Mouse (Mus musculus): ENCODE results near the gene Cd82.

Gene Cd82

GRCm38 (mm10) chr2:93413367-93414014, 49.4 kb downstream of the Cd82 start:
- DNase-seq: peak; percentile 68 to 88

GRCm38 (mm10) chr2:93412101-93412500, 50.8 kb downstream of the Cd82 start:
- DNase-seq: peak in 1 of 2 experiments; percentile 22

DNA sequence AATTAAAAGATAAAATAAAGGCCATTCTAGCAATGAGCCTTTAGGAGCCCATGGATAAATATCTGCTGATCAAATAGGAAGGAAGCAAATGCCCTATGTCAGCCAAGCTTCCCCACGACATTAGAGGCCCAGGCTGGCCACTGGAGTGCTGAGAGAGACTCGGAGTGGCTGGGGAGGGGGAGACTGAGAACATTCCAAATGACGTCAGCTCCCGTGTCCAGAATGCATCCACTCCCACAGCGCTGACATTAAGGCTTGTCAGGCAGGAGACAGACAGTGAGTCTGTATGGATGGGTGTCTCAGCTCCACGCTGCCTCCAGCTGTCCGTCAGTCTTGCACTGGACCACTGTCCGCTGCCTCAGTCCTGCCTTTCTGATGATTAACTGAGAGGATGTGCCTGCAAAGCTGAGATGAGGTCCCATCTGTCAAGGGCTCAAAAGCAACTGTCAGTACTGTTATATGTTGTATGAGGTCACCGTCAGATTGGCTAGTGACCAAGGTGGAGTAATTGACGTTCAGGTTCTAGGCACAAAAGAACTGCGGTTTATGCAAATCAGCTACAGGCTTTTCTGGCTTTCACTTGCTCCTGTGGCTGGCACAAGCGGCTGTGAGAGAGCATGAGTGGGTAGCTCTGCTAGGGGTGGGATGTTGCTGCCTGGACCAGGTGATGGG, 51.9 kb downstream of the Cd82 start:
- peak in 1 of 2 experiments; percentile 27 for DNase-seq

GRCm38 (mm10) chr2:93405017-93405425, 57.9 kb downstream of the Cd82 start:
- peak; percentile 23 to 61 for DNase-seq

DNA sequence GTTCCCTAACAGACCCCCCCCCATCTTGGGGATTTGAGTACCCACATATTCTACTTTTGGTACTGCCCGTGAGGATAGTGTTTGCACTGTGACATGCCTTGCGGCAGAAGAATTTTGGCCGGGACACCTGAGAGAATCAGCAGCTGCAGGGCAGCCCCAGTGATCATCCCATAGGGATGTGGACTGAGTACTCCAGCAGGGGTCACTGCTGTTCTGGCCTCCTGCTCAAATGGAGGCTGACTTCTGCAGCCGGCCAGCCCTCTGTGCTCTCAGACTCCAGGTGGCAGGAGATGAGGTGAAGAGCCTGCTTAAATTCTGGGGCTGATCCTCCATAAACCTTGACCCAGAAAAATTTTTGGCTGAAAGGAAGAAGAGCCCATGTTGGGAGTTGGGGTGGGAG, 58.8 kb downstream of the Cd82 start:
- peak in 1 of 2 experiments; percentile 27 for DNase-seq

DNA sequence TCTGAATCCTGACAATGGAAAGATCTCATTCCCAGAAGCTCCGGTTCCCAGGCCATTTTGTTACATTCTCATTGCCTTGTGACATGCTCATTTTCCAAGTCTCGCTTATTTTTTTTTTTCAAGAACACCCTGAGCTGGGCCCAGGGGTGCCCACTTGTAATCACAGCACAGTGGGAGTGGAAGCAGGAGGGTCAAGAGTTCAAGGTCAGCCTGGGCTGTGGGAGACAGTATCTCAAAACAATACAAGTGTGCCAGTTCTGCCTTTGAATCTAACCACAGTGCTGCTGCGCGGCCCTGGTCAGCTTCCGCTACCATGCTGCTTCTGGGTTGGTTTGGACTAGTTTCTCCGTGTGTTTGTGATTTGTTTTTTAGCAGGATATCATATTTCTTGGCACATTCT, 59.7 kb downstream of the Cd82 start:
- peak in 1 of 2 experiments; percentile 12 for DNase-seq

- DNase-seq: no peak
Measured at GRCm38 (mm10) chr2:93391198-93391597, 71.7 kb downstream of the Cd82 start.

DNA sequence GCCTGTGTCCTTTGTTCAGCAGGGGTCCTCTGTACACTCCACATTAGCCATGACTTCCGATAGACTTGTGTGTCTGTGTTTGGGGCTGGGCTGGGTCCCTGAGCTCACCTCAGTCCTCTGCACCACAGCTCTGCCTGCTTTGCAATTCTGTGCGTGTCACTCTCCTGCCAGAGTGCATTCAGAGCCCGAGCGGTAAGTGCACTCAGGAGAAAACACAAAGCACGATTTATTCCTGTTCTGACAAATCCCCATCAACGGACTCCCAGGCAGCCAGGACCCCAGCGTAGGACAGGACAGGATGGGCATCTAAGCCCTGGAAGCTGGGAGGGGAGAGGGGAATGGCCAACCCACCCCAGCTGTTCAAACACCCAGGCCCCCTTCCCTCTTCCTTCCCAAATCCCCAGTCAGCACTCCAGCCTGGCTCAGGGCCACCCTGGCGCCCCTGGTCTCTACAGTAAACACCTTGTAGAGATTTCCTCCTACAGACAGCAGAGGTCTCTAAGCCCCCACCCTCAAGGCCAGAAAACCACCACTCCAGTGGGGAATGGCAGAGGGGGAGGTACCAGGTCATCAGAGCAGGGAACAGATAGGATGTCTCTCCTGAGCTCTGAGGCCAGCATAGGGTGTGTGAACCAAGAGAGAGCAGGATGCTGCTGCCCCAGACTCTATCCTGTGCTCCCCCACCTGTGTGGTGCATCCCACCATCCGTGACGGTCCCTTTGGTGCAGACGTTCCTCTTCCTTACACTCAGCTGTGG, 72.6 kb downstream of the Cd82 start:
- DNase-seq: no peak

DNA sequence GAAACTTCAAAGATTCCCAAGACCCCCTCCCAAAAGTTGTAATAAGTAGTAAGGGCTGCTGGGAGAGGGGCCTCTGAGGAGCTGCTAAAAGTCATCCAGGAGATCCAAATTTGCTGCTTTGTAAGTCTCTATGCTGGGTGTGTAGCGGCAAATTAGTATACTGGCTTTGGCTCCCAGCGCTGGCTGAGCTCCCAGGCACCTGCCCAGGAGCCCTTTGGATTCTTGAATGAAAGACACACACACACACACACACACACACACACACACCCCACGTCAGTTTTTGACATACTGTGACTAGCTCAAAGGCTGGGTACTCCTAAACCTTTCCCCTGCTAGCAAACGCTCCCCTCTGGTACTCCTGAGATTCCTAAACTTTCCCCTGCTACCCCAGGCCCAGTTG, 76.0 kb downstream of the Cd82 start:
- no peak for DNase-seq

DNA sequence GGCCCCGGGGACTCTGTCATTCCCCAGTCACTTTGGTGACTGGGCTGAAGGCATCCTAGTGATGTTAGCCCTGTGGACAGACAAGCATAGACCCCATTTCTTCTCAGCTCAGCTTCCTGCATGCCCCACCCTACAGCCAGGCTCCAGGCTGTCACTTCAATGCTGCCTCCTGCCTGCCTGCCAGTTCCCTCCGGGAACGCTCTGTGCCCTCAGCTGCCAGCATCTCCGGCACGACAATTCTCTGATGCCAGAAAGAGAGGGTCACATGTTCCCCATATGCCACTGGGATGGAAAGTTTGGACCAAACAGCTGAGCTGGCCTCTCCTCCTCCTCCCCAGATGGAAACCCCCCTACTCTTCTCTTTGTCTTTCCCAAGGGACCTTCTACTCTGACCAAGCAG, 79.1 kb downstream of the Cd82 start:
- no peak for DNase-seq

GRCm38 (mm10) chr2:93380680-93381089, 82.3 kb downstream of the Cd82 start:
- peak in 1 of 2 experiments; percentile 2 for DNase-seq

GRCm38 (mm10) chr2:93377797-93378196, 85.1 kb downstream of the Cd82 start:
- DNase-seq: no peak

DNA sequence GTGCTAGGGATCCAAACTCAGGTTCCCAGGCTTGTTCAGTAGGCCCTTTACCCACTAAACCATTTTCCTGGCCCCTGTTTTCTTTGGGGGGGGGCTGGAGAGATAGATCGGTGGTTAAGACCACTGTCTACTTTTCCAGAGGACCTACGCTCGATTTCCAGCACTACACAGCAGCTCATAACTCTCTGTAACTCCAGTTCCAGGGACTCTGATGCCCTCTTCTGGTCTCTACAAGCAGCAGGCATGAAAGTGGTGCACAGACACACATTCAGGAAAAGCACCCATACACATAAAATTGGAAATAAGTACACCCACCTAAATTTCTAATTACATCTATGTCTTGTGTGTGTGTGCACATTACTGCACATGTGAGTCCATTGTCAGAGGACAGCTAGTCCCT, 85.8 kb downstream of the Cd82 start:
- DNase-seq: no peak

- no peak for DNase-seq
Measured at GRCm38 (mm10) chr2:93372872-93373271, 90.1 kb downstream of the Cd82 start.

DNA sequence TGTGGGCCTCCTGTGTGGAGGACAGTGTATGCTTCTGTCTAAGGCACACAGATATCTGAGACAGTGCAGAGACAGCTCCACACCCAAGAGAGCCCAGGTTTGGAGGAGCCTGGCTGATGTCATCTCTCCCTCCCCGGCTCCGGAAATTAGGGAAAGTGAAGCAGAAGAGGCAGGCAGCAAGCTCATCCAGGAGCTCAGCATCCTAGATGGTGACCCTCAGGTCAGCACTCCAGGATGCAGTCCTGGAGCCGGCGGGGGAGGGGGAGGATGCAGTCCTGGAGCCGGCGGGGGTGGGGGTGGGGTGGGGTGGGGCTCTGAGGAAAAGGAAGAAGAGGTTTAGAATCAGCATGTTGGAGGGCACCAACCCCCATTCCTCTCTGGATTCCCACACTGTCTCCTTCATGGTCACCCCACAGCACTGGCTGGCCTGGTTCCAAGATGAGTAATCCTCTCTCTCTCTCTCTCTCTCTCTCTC, 90.8 kb downstream of the Cd82 start:
- peak; percentile 36 to 47 for DNase-seq
